Mouse (Mus musculus) 3T3-L1 (cell line): ENCODE measurements around the gene Fam209.

Source experiments
- DNase-seq: peaks from one replicate; pipeline ENCODE4 v3.0.0-alpha.2; 2015; ENCODE audit warnings: low read depth, low spot score

Fam209 gene

DNA sequence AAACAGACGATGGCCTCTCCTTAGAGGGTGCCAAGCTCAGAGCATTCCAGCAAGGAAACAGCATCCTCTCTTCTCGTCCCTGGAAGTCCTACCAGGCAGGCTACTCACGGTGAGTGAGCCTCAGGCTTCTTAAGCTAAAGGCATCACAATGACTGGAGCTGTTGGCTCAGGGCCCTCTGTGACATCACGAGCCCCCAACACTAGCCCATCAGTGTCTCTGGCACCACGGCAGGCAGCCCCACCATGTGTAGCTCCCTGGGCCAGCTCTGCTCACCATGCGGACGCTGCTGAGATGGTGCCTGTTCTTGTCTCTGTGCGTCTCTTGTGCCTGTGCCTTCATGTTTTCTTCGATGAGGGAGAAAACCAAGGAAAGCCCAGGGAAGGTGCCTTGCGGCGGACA, at the start of gene Fam209:
Fam209 (plus strand) TSS at position 203 of the 400 bp plus-strand sequence.
- DNase-seq = no peak

DNA sequence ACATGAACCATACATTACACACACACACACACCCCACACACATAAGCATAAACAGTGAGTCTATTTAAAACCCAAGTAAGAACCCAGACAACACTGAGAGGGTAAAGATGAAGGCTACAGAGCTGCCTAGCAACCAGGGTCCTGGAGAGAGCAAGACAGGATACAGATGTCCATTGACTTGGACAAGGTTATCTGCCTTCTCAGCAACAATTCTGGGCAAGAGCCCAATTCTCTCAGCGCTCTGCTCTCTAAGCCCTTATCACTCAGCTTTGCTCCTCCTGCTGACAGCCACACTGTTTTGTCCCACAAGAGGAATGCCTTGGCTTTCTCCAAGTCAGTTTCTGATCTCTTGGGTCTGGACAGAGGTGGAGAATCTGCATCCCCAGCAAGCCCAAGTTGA, 41.7 kb upstream of the Fam209 start:
- DNase-seq = peak; percentile 56

DNA sequence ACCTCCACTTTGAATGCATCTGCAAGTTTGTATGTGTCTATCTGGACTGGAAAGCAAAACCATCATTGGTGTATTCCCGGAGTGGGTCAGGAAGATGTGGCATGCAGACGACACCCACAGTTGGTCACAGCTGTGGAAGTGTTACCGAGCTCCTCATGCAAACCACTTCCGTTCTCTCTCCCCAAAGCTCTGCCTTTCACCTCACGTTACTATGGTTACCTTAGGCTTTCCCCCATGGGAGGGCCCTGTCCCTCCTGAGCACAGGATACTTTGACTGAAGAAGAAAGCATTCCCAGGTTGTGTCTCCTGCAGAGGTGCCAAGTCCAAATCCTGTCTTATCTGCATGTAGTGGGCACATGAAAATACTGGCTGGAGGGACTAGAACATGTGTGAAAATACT, 38.6 kb upstream of the Fam209 start:
- no peak for DNase-seq

DNA sequence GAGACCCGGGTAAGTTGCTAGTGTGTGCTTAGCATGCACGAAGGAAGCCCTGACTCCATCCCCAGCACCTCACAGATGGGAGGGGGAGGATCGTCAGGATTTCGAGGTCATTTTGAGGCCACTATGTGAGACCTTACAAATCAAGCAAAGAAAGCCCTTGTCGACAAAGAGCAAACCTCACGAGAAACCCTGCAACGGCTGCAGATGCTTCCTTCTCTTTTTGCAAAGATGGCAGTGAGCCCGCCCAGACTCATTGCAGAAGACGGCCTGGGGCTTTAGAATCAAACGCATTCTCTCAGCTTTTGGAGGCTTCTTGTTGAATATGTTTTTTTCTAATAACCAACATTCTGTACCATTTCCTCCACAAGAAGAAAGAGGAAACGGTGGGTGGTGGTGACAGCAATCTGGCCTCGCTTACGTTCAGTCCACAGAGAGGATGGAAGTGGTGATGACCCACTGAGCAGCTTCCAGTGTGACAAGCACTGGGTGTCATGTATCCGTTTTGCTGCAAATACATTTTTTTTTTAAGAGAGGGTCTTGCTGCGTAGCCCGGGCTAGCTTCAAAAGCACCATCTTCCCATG, 34.9 kb upstream of the Fam209 start:
- DNase-seq = no peak

DNA sequence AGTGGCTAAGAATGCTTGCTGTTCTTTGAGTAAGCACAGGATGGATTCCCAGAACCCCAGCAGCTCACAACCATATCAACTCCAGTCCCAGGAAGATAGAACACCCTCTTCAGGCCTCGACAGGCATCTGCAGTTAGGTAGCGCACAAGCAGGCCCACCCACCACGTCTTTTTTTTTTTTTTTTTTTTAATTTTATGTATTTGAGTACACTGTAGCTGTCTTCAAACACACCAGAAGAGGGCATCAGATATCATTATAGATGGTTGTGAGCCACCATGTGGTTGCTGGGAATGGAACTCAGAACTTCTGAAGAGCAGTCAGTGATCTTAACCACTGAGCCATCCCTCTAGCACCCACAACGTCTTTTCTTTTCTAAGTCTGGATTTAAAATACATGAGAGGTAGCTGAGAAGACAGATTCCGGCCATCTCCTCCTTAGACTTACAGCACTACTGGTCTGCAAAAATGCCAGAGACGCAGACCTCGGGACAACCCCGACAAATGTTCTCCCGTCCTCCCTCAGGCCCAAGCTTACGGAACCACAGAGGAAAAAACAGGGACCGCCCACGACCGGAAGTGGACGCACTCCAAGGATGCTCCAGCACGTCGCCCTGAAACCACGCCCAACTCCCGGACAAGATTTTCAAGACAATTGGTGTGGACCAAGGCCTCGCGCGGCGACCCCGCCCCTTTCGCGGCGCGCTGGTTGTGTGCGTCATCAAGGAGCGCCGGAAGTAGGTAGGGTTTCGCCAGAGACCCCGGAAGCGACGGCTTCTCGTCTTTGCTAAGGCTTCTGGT, 32.3 kb upstream of the Fam209 start, which contains the start of gene Rtf2:
Rtf2 (plus strand) TSS at position 714 of the 797 bp plus-strand sequence.
- peak; percentile 100 for DNase-seq

DNA sequence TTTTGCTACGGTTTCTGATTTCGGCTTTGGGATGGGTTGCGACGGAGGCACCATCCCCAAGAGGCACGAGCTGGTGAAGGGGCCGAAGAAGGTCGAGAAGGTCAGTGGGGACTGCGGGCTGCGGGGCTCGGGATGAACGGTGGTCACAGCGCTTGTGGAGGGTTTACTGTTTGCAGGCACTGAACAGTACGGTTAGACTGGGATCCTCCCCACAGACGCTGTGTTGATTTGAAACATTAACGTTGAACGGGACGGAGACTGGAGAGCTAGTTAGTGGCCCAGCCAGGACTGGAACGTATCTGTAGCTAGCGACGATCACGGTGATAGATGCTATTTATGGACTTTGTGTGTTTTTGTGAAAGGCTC, 31.7 kb upstream of the Fam209 start:
- DNase-seq = no peak

DNA sequence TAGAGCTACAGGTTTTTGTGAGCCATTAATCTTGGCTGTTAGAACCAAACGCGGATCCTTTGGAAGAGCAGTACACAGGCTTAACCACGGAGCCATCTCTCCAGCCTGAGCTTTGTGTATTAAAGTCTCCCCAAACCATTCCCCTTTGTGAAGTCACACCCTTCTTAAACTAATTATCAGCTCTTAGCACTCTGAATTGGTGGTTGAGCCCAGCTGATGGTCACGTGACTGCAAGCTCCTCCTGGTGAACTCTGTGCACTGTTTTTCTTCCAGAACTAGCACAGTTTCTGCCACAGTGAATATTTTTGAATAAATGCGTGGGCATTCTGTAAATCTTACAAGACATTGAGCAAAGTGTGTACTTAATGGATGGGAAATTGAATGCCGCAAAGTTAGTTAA, 31.1 kb upstream of the Fam209 start:
- DNase-seq = peak; percentile 57

DNA sequence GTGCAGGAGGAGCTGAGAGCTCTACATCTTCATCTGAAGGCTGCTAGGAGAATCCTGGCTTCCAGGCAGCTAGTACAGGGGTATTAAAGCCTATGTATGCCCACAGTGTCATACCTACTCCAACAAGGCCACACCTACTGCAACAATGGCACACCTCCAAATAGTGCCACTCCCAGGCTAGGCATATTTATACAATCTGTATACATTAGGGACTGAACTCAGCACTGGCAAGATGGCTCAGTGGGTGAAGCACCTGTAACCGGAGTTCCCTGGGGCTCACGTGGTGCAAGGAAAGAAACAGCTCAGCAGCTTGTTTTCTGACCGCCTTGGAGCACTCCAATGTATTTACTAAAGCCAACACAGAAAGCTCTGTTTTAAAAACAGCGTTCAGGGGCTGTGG, 26.7 kb upstream of the Fam209 start:
- DNase-seq = no peak

DNA sequence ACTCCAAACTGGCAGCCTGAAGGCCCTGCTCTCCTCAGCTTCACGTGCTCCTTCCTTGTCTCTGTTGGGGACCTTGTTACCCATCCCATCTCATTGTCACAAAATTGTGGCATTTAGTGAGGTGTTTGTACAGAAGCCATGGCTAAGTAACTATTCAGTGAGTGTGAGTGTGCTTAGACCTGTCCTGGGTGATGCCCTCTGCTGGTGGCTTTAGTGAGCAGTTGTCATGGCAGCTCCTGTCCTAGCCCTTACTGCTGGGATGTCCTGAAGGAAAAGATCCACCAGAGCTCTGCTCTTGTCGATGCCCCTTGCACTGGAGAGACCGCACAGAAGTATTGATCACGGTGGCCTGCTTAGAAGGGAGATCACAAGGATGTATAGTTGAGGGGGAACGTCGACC, 25.0 kb upstream of the Fam209 start:
- peak; percentile 53 for DNase-seq

DNA sequence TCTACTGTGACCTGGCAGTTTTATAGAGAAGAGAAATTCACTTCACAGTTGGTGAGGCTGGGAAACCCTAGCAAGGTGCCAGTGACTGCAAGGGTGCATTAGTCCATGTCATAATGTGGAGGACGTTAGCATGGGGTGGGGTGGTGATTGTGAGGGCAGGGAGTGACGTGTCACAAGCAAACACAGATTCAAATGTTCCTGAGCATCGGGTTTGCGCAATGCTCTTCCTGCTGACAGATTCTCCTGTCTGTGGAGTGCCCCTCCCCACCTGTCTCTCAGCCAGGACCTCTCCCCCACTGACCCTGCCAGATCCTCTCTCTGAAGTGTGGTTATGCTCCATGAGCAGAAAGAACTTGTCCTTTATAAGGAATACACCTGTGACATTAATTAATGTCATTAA, 24.0 kb upstream of the Fam209 start:
- DNase-seq = no peak

DNA sequence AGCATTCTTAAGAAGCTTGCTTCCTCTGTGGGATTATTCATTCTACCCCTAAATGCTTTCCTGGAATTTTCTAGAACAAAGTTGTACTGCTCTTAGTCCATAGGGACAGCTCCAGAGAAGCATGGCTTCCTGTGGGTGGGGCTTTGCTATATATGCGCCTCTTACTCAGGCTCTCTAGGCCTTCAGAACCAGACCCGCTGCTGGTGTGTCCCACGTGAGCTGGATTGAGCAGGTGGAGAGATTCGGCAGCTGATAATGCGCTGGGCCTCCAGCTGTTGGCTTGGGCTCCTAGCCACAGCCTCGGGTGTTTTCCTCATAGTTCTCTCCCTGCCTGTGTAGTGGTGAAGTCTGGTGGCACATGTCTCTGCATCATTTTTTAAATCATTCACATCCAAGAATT, 21.7 kb upstream of the Fam209 start:
- DNase-seq = no peak

DNA sequence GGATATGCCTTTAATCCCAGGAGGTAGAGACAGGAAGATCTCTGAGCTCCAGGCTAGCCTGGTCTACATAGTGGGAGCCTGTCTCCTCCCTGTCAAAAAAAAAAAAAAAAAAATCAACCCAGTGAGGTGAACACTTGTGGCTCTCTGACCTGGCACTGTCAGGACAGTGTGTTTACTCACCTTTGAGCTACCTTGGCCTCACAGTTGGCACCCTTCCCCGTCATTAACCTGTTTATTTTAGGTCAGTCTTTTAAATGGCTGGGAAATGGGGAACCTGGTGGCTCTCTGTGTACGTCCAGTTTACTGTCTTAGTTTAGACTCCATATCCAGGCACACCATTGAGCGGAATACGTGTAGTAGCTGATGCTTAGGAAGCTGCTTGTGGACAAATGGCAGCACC, 20.3 kb upstream of the Fam209 start:
- no peak for DNase-seq

DNA sequence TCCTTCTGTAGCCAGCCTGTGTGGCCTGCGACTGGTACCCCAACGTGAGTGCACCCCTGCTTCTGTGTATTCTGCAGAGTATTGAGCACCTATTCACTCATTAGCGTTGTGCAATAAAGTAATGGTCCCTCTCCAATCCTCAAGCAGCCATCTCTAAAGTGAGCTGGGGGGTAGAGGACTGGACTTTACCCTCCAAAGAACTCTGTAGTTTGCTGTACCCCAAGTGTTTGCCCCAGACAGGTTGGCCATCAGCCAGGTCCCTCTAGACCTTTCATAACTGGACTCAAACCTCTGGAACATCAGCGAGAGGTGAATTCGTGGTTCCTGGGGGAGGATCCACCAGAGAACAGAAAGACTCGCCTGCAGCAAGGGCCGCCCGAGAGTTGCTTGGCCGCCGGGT, 19.9 kb upstream of the Fam209 start:
- no peak for DNase-seq

DNA sequence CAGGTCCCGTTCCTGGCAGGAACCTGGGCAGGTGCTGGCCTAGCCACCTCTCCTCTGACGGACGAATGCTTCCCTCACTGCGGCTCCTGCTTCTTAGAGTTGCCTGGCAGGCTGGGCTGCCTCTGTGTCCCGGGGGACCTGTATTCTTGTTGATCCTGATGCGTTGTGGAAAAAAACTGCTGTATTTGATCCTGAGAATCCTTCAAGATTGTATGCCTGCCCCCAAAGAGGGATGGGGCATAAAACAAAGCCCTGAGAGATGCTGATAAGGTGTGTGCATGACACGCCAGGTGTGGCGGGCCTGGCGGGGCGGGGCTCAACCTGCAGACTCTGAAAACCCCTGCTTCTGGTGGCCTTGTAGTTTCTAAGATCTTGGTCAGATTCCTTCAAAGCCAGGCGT, 13.8 kb upstream of the Fam209 start, which contains the start of gene Gcnt7:
Gcnt7 (minus strand) TSS at position 101 of the 400 bp plus-strand sequence.
- no peak for DNase-seq

DNA sequence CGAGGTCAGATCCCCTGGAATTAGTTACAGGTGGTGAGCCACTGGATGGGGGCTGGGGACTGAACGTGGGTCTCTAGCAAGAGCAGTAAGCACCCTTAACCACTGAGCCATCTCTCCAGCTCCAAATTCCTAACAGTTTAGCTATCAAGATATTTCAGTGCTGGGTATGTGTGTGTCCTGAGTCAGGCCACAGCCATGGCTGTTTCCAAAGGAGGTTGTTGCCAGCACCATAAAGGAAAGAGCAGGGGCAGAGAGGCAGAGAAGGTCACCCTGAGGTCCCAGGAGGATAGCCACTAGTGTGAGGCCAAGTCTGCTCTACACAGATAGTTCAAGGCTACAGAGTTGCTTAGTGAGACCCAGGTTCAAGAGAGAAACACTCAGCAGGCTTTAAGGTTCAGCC, 11.7 kb upstream of the Fam209 start:
- peak; percentile 82 for DNase-seq

DNA sequence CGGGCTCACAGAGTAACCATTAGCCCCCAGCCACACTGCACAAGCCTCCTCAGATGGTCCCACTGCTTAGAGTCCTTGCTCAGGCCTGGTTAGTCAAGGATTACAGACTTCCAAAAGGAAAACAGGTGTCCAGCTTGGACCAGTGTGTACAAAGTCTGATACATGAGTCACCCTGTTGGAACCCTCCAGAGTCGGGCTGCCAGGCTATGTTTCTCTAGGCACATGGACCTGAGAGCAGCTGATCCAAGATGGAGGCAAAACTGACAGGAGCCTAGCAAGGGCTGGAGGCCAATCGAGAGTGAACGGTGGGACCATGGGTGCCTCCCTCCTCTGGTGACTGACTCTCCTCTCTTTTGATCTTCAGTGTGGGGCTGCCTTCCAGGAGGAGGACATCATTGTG, 9.5 kb upstream of the Fam209 start:
- peak; percentile 48 for DNase-seq

DNA sequence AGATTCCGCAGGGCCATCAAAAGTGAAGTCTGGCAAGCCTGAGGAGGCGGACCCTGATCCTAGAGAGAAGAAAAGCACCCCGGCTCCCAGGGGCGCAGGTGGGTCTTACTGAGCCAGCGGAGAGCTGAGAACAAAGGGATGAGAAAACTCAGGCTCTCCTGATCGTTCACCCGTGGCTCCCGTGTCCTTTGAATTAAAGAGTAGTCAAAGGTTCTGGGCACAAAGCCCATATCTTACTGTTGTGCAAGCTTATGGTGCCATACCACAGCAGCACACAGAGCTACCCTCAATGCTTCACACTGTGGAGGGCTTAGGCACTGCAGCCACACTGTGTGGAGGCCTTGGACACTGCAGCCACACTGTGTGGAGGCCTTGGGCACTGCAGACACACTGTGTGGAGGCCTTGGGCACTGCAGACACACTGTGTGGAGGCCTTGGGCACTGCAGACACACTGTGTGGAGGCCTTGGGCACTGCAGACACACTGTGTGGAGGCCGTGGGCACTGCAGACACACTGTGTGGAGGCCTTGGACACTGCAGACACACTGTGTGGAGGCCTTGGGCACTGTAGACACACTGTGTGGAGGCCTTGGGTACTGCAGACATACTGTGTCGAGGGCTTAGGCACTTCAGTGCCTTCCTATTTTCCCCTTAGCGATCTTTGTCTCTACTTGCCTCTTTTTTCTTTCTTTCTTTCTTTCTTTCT, 5.7 kb upstream of the Fam209 start:
- DNase-seq = no peak

DNA sequence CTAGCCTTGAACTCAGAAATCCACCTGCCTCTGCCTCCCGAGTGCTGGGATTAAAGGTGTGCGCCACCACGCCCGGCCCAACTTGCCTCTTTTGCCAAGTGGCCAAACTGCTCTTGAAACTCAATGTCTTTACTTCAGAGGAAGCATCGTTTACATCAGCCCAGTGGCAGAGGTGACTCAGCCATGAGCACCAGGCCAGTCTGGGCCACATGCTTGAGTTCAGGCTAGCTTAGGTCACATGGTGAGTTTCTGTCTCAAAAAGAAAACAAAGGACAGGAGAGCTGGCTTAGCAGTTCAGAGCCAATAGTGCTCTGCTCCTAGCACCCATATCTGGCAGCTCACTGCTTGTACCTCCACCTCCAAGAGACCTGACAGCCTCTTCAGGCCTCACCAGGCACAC, 5.1 kb upstream of the Fam209 start:
- DNase-seq = peak; percentile 79

DNA sequence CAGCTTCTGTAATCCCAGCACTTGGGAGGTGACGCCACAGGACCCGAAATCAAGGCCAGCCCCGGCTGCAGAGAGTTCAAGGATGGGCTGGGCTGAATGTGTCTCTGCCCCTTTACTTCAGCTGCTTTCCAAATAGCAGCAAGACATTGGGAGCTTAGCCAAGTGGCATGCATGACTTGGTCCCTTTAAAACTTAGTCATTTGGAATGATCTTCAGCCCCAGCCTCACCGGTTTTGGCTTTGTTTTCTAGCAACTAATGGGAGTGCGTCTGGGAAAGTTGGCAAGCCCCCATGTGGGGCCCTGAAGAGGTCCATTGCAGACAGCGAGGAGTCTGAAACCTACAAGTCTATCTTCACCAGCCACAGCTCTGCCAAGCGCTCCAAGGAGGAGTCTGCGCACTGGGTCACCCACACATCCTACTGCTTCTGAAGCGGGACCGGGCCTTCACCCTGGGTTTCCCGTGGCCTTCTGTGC, 3.9 kb upstream of the Fam209 start:
- peak; percentile 50 for DNase-seq

DNA sequence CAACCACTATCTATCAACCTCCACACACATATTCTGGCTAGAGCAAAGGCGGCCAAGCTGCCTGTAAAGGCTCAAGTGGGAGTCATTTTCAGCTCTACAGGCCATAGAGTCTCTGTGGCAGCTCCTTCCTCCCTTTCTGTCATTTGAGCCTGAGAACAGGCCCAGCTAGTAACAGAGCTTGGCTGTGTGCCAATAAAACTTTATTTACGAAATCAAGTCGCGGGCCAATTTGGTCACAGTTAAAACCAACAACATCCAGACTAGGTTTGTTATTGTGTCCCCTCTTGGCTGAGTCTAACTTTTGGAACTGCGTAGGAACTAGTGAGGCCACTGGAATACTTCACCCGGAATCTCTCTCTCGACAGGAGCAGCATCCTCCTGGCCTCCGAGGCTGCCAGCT, 1.3 kb downstream of the Fam209 start:
- DNase-seq = peak; percentile 20

DNA sequence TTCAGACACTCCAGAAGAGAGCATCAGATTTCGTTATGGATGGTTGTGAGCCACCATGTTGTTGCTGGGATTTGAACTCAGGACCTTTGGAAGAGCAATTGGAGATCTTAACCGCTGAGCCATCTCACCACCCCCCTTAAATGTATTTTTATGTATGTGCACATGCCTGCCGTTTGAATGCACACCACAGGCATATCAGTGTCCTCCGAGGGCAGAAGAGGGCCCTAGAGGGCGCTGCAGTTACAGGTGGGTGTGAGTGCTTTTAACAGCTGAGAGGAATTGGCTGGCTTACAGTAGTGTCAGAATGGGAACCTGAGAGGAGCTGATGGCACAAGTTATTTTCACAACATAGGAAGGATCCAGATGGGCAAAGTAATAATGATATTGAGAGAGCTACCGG, 2.6 kb downstream of the Fam209 start:
- peak; percentile 42 for DNase-seq

DNA sequence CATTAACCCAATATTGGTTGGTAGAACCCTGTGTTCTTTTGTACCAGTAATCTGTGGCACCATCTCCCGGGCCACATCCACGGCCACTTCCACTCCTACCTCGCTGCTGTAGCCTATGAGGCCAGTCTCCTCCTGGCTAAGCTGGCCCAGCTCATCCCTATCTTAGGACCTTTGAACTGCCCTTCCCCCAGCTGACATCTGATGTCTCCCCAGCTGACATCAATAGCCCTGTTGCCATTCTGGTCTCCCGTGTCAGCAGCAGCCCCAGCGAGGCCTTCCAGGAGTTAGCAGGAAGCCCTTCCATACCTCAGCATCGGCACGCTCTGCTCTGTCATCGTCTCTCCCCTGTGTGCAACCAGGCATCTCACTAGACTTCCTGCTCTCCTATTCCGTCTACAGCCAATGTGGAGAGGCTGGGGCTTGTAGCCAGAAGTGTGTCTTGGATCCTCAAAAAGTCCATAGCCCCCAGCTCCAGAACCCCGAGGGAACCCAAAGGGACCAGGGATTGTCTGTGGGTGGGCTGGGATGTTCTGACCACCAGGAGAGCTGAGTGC, 4.5 kb downstream of the Fam209 start:
- no peak for DNase-seq
